Mouse (Mus musculus) kidney, postnatal 10 days (tissue): ENCODE measurements at regions not wholly inside any gene's neighbourhood (a gene's known extent, or its start where the extent isn't known, plus 50 kb on each side); places are given as distances from the start of the nearest gene placed in this dataset.

Experiments
- DNase-seq: peaks from one replicate; pipeline ENCODE4 v3.0.0; 2021; ENCODE audit warnings: mixed read lengths

GRCm38 (mm10) chr6:78899952-78900351 lies 431.3 kb upstream of the Reg3g start:
- peak; percentile 63 for DNase-seq

- no peak for DNase-seq
Measured at GRCm38 (mm10) chr6:78892730-78893129, 424.1 kb upstream of the Reg3g start.

GRCm38 (mm10) chr6:78863031-78863430 lies 394.4 kb upstream of the Reg3g start:
- no peak for DNase-seq

- DNase-seq, result no peak
Measured at GRCm38 (mm10) chr6:78841261-78841660, 372.6 kb upstream of the Reg3g start.

GRCm38 (mm10) chr6:78825901-78826629 lies 357.4 kb upstream of the Reg3g start:
- no peak for DNase-seq

GRCm38 (mm10) chr6:78821251-78821650 lies 352.6 kb upstream of the Reg3g start:
- DNase-seq, result no peak

- DNase-seq, result no peak
Measured at GRCm38 (mm10) chr6:78797013-78797412, 328.3 kb upstream of the Reg3g start.

GRCm38 (mm10) chr6:78788972-78789371 lies 320.3 kb upstream of the Reg3g start:
- DNase-seq, result no peak

- peak; percentile 5 for DNase-seq
Measured at GRCm38 (mm10) chr6:78757619-78758018, 288.9 kb upstream of the Reg3g start.
